Mouse (Mus musculus) cerebral cortex, adult 2 months (tissue): ENCODE results near the gene Rsph14.

Source experiments
- WGBS: fragments of 180-500 bp; shearing (Covaris S2); methylation state at CpG from one replicate; pipeline ENCODE4 v1.1.7; 2018; 5-methylcytosine and 5-hydroxymethylcytosine counted together

The Rsph14 gene

DNA sequence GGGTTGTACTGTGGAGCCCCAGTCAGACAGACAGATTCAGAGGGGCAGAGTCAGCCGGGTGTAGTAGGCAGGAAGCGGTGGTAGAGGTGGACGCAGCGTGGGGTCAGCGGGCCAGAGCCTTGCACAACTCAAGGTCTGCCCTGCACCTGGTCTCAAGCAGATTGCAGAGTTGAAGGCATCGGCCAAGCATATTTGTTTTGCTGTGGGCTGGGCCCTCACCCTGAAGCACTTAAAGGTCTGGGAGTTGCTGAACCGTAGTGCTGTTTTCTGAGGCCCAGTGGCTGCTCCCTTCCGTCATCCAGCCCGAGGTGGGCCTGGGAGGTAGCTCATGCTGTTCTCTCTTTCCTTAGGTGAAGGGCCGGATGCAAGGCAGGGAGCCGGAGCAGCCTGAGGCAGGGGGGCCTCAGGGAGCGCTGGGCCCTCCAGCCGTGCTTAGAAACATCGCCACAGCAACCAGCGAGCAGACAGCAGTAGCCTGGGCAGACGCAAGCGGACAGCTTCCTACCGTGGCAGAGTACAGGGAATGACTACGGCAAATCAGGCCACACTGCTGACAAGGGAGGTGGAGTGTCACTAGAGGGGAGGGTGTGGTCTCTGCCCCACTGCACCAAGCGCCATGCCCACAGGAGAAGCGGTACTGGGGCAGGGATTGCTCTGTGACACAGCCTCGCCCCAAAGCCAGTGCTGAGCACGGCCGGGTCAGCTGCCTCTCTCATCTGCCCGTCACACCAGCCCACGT is 41.6 kb downstream of the Rsph14 start:
- WGBS: 68% methylated on average over 26 of the region's 26 CpGs

DNA sequence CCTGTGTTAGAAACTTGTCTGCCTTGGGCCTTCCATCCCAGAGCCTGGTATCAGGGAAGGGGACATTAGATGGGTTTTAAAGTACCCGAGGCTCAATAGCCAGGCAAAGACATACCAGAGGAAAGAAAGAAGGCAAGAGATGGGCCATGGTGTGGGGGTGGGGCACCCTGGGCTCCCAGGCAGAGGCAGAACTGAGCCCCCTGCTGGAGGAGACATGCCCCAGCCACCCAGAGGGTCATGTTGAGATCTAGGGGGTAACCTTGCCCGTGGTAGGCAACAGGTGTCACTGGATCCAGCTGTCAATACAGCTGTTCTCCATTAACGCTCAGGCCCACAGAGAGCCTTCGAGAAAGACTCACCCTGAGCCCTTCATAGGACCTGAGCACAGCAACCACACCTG is 42.6 kb downstream of the Rsph14 start:
- 85% methylated on average over 4 of the region's 4 CpGs for WGBS

DNA sequence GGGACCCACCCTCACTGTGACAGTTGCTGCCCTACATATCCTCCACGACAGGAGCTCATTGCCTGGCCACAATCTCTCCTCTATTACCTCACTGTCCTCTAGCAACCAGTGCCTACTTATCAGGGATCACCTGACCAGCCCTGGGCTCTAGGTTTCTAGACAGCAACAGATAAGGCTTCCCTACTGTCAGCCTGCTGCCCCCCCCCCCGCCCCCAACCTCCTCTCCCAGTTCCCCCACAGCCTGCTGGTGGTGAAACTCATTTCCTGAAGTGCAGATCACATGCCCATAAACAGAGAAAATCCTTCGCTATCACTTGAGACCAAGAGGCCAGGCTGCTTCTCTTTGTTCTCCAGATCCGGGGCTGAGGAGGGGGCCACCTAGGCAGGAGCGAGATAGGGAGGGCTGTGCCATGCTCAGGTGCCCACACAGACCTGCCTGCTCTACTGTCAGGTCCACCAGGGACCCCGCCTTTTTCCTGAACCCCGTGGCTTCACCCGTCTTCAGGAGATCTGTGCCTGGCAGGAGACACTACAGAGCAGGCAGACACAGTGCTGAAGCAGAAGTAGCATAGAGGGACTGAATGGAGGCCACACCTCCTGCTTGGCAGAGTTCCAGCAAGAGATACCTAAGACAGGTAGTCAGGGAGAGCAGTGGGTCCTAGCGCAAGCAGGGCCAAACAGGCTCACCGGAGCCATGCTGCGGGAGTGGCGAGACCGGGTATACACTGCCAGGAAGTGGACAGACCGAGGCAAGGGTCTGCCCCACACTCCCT is 44.5 kb downstream of the Rsph14 start:
- WGBS: 71% methylated on average over 14 of the region's 14 CpGs

DNA sequence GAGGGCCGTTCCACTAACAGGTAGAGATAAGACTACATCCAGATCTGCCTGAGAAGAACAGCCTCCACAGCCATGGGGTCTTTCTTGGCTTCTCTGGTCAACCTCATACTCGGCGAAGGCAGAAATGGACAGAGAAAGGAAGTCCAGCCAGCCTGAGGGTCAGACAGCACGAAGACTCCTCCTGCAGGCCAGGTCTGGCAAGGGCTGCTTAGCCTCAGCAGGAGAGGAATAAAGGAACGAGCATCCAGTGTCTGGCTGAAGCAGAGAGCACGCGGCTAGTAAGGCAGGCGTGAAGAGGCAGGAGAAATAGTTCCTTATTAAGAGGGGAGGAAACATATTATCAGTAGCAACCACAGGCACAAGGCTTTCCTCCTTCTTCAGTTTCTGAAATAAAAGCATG is 49.2 kb downstream of the Rsph14 start:
- 73% methylated on average over 8 of the region's 8 CpGs for WGBS

DNA sequence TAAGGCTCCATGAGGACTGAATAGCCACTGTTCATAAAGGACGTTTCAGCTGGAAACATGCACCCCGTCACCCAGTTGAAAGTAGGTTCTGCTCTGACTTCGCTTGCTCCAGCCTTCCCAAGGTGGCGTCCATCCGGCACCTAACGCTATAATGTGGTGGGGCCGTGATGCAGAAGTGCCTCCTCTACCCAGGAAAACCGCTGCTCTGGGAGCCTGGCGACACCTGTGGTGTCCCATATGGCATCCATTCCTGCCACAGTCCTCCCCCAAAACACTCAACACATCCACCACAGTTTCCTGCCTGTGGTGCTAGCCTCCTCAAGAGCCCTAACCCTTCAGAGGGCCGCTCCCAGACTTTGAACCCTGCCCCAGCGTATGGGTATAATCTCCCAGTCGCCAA is 51.2 kb downstream of the Rsph14 start:
- WGBS: 80% methylated on average over 12 of the region's 12 CpGs

DNA sequence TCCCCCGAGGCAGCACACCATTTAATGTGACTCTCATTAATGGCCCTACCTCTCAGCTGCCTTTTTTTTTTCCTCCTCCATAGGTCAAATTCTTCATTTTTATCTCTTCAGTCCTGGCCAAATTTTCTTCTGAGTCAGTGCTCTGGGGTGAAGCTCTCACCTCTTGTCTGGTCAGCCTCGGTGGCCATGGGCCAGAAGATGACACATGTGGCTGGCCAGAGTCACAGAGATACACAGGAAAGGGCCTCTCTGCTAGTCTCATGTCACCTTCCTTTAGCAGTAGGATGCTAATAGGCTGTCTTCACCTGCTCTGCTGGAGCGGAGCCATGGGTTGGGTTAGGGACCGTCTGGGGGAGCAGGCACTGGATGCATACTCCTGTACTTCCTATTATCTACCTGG is 54.3 kb downstream of the Rsph14 start:
- 82% methylated on average over 4 of the region's 4 CpGs for WGBS

DNA sequence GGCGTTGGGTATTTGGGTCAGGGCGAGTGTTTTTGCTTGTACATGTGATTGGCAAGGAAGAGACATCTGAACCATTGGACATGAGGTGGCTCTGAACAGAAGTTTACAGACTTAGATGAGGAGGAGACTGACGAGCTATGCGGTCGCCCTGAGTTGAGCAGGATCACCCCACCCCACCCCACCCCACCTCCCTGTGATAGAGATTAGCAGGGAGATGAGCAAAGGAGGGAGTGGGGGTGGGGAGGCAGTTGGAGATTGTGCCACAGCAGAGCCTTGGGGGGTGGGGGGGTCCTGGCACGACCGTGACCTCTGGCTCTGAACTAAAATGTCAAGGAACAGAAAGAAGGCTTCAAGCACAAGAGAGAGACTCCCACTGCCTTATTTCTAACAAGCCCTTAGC is 56.0 kb downstream of the Rsph14 start:
- WGBS: 74% methylated on average over 7 of the region's 7 CpGs

DNA sequence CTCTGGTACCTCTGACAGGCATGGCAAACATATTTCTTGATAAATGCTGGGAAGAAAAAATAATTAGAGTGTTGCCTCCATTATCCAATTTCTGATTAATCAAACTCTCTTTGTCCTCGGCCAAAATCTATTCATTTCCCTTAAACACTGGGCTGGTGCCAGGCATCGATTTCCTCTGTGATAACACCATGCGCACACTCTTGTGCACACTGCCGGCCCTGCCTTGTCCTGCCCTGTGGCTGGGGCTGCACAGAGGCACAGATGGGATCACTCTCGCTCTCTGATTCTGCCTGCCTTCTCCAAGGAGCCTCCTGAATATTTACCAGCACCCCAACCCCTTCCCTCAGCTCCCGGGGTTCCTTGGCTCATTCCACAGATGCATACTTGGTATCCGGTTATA is 56.8 kb downstream of the Rsph14 start:
- 55% methylated on average over 7 of the region's 7 CpGs for WGBS

DNA sequence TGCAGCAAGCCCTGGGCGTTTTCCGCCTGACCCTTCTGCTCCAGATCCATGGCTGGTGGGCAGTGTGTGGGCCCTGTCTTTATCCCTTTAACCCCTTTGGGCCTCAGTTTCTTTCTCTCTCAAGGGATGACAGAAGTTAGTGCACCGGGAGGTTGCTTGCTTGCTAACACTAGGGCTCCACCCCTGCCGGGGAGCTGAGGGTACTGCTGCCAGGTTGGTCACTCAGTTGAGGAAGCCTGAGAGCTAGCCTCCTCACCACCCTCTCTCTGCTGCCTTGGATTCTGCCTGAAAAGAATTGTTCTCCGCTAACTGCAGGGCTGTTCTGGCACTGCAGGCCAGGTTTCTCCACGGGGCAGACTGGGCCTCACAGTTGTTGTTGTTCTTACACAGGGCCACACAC is 59.4 kb downstream of the Rsph14 start:
- WGBS: 60% methylated on average over 6 of the region's 6 CpGs

DNA sequence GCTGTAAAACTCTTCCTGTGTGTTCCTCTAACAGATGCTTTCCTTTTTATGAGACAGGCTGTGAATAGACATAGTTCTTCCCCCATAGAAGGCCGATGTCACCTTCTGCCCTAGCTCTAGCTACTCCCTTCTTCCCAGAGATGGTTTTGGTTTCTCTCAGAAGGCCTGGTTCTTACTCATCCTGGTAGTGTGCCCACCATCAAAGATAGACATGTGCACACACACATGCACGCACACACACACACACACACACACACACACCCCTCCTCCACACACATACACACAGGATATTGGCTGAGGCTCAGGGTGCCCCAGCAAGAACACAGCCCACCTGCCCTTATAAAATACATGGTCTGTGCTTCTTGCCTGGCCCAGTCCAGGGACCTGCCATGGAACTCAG is 63.1 kb downstream of the Rsph14 start:
- WGBS: 48% methylated on average over 2 of the region's 2 CpGs

DNA sequence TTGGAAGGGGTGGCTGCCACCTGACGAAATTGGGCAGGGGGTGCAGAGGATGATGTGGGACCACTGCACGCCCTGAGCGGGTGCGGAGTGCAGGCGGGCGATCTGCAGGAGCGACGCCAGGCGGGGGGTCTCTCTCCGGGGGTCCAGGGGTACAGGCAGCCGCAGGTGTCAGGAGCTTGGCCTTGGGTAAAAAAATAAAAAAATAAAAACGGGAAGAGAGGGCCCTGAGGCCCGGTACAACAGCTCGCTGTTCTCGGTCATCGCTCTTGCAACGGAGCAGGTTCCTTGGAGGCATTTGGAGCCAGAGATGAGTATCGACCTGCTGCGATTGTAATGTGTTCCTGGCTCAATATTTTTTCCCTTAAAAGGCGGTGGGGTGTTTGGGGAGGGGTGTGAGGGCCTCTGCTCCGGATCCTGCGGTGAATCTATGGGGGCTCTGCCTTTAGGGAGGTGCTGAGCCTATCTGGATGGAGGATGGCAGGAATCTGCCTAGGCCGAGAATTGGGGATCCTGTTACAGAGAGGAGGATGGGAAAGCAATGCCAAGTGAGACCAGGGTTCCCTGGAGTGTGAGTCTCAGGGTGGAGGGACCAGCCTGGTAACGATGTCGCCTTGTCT is 64.6 kb downstream of the Rsph14 start:
- WGBS: 7% methylated on average over 25 of the region's 25 CpGs

DNA sequence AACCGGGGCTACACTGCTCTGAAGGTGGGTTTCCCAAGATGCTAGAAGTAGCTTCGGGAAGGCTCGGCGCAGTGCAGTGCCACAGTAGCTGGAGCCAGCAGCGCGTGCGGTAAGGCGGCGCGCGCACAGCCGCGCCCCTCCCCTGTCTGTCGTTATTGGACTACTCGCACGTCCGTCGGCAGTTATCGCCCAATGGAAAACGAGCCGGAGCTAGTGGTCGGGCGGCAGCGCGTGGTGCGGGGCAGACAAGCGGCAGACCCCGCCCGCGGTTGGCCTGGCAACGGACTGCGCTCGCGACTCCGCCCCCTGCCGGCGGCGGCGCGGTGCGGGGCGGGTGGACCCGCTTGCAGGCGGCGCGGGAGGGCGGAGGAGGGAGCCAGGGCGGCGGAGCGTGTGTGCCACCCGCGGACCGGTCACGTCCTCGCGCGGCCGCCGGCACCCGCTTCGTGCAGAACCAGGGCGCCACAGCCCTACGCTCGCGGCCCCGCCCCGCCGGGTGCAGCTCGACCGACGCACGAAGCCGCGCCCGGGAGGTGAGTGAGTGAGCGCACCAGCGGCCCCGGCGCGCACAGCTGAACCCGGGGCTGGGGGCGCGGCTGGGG is 65.4 kb downstream of the Rsph14 start, which contains the start of gene Gnaz:
Gene Gnaz (plus strand): TSS at position 328 of the 602 bp plus-strand sequence.
- WGBS: under 1% methylated on average over 82 of the region's 83 CpGs

DNA sequence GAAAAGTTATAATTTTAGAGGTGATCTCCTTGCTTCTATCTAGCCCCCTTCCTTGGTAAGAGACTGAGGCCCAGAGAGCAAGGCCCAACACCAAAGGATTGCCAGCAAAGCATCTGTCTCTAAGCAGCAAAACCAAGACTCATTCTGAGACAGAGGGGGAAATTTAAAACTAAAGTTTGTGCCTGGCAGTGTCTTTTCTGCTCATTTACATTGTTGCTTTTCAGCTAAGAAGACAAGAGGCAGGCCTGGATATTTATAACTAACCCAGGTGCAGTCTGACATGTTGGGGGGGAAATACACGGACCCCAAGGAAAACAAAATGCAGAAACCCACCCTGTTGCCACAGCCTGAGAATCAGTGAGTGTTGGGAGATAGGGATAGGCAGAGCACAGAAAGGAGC is 68.0 kb downstream of the Rsph14 start:
- WGBS: 87% methylated on average over 1 of the region's 1 CpGs

DNA sequence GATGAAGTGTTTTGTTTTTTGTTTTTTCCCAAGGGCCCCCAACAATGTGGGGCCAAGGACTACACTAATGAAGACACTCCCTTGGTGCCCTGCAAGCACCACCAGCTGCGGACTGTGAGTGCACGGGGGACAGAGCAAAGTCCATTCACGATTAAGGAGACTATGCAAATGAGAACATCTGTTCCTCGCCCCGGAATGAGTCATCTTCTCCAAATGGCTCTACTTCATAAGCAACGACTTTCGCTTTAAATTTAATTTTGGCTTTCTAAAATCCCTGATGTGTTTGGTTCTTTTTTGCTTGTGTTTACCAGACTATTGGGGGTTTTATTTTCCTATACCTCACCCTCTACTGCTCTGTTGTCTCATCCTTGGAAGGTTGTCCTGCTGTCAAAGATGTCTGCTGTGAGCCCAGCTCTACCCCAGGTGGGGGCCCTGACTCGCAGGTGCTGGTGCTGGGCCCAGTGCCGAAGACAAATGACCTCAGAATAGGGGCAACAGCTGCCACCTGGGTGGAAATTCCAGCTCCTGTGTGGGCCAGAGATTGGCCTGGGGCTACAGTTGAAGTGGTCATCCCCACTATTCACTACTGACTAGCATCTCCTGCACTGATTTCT is 79.4 kb downstream of the Rsph14 start:
- 26% methylated on average over 9 of the region's 9 CpGs for WGBS

DNA sequence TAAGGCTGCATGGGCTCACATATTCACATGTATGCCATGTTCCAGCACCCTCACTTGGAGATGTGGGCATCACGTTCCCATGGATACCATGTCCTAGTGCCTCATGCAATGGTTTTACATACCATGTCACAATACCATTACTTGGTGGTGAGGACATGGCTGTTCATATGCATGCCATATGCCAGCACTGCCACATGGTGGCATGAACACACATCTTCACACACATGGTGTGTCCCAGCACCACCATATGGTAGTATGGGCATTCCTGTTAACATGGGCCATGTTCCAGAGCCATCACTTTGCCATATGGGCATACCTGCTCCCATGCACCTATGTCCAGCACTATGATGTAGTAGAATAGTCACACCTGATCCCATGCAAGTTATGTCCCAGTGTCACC is 91.6 kb downstream of the Rsph14 start:
- WGBS: 100% methylated on average over 1 of the region's 1 CpGs

DNA sequence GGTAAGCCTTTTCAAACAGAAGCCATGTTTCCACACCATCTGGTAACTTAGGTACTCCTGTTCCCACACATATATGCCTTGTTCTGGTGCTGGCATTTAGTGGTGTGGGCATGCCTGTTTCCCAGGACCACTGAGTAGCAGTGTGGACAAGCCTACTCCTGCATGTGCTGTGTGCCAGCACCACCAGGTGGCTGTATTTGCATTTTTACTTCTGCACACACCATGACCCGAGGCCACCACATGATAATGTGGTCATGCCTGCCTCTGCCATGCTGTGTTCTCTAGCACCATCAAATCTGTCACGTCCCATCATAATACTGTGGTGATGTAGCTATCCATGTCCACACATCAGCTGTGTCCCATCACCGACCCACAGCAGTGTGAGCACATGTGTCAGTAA is 93.1 kb downstream of the Rsph14 start:
- 67% methylated on average over 3 of the region's 3 CpGs for WGBS

DNA sequence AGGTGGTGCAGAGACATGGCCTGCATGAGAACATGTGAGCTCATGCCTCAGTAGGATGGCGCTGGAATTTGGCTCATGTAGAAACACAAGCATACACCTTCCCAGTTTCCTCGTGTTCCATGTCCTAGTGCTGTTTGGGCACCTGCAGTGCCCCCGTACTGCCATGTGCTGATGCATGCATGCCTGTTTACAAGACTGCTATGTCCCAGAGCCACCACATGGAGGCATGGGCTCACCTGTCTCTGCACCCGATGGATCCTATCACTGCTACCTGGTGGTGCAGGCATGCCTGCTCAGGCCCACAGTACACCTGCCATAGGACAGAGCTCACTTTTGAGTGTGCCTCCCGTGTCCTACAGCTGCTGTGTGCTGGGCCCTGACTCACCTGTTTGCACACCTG is 94.0 kb downstream of the Rsph14 start:
- 76% methylated on average over 5 of the region's 5 CpGs for WGBS

DNA sequence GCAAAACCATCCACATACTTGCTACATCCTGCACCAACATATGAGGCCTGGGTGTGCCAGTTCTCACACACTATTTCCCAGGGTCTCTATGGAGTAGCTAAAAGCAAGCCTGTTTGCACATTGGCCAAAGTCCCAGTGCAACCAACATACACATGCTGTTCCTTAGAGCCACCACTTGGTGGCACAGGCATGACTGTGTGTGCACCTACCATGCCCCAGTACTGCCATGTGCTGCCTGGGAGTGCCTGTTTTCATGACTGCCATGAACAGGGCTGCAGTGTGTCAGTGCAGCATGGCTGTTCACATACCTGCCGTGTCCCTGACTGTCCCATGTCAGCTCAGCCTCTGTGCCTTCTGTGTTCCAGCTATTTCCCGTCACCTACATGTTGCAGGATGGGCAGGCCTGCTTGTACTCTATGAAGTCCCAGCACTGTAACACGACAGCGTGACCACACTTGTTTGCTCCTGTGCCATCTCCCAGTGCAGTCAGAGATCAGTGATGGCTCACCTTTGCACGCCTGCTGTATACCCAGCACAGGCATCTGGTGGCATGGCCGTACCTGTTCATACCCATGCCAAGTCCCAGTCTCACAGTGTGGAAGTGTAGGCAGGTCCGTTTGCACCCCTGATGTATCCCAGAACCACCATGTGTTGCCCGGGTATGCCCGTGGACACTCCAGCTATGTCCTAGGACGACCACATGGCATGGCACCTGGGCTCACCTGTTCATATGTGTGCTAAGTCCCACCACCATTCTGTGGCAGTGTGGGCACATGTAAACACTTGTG is 95.2 kb downstream of the Rsph14 start:
- 83% methylated on average over 10 of the region's 10 CpGs for WGBS

DNA sequence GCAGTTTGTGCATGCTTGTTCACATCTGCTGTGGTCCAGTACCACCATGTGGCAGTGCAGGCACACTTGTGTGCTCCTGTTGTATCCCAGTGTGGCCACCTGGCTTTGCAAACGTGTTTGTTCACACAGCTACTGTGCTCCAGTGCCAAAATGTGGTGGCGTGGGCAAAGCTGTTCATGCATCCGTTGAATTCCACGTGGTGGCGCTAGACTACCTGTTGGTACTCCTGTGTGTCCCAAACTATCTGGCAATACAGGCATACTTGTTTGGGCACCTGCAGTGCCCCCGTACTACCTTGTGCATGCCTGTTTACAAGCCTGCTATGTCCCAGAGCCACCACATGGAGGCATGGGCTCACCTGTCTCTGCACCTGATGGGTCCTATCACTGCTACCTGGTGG is 97.4 kb downstream of the Rsph14 start:
- WGBS: 24% methylated on average over 6 of the region's 6 CpGs

DNA sequence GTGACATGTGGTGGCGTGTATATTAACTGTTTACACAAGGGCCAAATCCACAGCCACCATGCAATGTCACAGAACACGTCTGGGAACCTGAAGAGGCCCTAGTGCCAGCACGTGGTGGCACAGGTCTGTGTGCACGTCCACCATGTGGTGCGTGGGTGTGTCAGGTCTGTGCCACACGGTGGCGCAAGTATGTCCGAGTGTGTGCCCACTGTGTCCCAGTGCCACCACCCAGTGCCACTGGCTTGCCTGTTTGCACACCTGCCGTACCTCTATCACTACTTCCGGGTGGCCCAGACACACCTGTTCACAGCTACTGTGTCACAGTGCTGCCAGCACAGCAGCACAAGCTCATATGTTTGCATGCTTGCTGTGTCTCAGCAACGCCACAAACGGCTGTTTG is 97.9 kb downstream of the Rsph14 start:
- WGBS: 71% methylated on average over 12 of the region's 12 CpGs

DNA sequence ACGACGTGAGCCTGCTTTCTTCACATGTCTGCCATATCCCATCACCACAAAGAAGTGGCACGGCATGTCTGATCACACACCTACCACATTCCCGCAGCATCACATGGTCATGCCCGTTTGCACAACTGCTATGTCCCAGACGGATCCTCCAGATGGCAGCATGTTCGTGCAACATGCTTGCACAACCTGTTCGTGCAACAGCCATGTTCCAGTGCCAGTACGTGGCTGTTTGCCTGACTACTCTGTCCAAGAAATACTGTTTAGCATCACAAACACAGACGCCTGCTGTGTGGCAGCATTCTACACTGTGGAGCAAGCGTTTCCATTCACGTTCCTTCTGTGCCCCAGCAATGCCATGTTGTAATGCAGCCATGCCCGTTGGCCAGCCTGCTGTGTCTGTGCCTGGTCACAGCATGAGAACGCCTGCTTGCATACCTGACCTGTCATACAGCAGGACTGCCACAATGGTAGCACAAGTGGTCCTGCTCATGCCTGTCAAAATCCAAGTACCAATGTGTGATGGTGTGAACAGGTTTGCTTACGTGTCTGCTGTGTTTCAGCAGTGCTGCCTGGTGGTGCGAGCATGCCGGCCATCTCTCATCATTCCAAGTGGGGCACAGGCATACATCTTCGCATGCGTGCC is 98.7 kb downstream of the Rsph14 start:
- WGBS: 48% methylated on average over 19 of the region's 19 CpGs
